Mouse (Mus musculus): ENCODE results near the gene Olfr1090. TPM values are rescaled to one million over a fixed set of nuclear protein-coding genes. Genes with fewer than 3 reads are reported as not detected.

Gene Olfr1090
- polyA plus RNA-seq (2012; rRNA removed), result not detected in 2 replicates

DNA sequence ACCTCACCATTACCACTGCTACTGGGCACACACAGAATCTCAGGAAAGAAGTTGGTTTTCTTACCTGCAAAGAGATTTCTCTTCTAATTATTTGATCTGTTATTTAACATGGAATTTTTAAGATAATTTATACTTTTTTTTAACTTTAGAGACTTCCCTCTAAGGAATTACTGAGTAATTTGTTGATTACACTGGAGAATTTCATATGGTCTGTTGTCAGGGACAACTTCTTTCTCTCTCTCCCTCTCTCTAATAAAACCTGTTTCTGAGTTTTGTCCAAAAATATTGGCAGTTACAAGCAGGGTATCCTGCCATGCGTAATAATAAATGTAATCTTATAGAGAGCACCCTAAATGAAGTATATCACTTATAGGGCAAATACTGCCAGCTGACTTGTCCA lies at the start of gene Olfr1090:
TSS of gene Olfr1090 (minus strand) at position 101 of the 400 bp plus-strand sequence.
- no peak within 1 kb of the TSS for H3K27ac ChIP-seq (ENCODE audit: insufficient read depth, low read length)
- DNase-seq (ENCODE audit: low read depth in 1 of 2, low spot score in 2 of 2), result no peak
- no peaks in the 10 kb centered on the region for H3K36me3 ChIP-seq (ENCODE audit: control insufficient read depth, insufficient read depth, low read length)
- no peaks in the 10 kb centered on the region for H3K4me1 ChIP-seq (ENCODE audit: control insufficient read depth, insufficient read depth, insufficient read length)
- H3K4me3 ChIP-seq (ENCODE audit: extremely low read depth, insufficient read depth, insufficient read length), result no peak within 1 kb of the TSS
- 97% methylated on average over 1 of the region's 1 CpGs for WGBS
- no peaks in the 10 kb centered on the region for H3K27me3 ChIP-seq (ENCODE audit: control insufficient read depth, insufficient read depth, low read length)
- TF ChIP-seq POLR2A (IDR thresholded peaks at IDR 0.05; ENCODE audit: low read depth, low read length) (no peak), CTCF (IDR thresholded peaks at IDR 0.05; ENCODE audit: extremely low read depth, insufficient read depth, insufficient read length, insufficient replicate concordance) (no peak)

DNA sequence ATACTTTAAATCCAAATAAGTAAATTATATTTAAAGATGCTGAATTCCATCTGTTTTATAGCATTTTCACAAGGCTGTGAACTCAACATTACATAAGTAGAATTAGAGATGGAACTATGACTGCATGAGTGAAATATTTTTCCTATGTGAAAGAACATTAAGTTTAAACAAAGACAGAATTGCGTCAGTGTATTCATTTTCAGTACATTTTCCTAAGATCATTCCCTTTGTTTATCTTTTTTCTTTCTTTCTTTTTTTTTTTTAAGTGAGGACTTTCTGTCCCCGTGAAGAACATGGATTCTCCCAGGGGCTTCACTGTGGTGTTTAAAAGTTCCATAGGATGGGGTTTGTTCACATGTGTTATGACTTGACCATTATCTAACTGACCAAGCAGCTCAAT lies 23.4 kb upstream of the Olfr1090 start, which contains the start of gene Olfr1093:
TSS of gene Olfr1093 (plus strand) at position 301 of the 400 bp plus-strand sequence.
- TF ChIP-seq CTCF (IDR thresholded peaks at IDR 0.05; ENCODE audit: extremely low read depth, insufficient read depth, insufficient read length, insufficient replicate concordance) (no peak), POLR2A (IDR thresholded peaks at IDR 0.05; ENCODE audit: low read depth, low read length) (no peak)
- H3K27me3 ChIP-seq (ENCODE audit: control insufficient read depth, insufficient read depth, low read length), result no peaks in the 10 kb centered on the region
- no peaks in the 10 kb centered on the region for H3K4me1 ChIP-seq (ENCODE audit: control insufficient read depth, insufficient read depth, insufficient read length)
- H3K27ac ChIP-seq (ENCODE audit: insufficient read depth, low read length), result no peak within 1 kb of the TSS
- no peaks in the 10 kb centered on the region for H3K36me3 ChIP-seq (ENCODE audit: control insufficient read depth, insufficient read depth, low read length)
- no peak within 1 kb of the TSS for H3K4me3 ChIP-seq (ENCODE audit: extremely low read depth, insufficient read depth, insufficient read length)
- DNase-seq (ENCODE audit: low read depth in 1 of 2, low spot score in 2 of 2), result no peak
- 80% methylated on average over 2 of the region's 2 CpGs for WGBS

DNA sequence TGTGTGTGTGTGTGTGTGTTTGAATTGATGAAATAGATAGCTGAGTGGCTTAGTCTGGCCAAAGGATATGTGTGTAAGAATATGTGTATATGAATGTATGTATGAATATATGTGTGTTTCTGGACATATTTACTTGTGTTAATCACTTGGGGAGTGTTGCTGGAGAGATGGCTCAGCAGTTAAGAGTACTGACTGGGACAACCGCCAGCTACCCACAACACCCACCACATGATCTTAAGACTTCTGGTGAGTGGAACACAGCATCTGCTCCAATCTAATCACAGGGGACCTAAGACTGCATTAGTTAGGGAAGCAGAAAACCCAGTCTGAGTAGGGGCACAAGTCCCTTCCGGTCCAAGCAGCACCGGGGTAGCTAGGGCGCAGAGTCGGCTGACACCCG lies 2.3 kb upstream of the Olfr1090 start:
- 98% methylated on average over 6 of the region's 6 CpGs for WGBS
- Histone ChIP-seq H3K4me1 (ENCODE audit: control insufficient read depth, insufficient read depth, insufficient read length) (no peaks in the 10 kb centered on the region), H3K36me3 (ENCODE audit: control insufficient read depth, insufficient read depth, low read length) (no peaks in the 10 kb centered on the region), H3K4me3 (ENCODE audit: extremely low read depth, insufficient read depth, insufficient read length) (no peak overlapping the region), H3K27ac (ENCODE audit: insufficient read depth, low read length) (no peak overlapping the region), H3K27me3 (ENCODE audit: control insufficient read depth, insufficient read depth, low read length) (no peaks in the 10 kb centered on the region)
- no peak for DNase-seq (ENCODE audit: low read depth in 1 of 2, low spot score in 2 of 2)
- TF ChIP-seq POLR2A (IDR thresholded peaks at IDR 0.05; ENCODE audit: low read depth, low read length) (no peak), CTCF (IDR thresholded peaks at IDR 0.05; ENCODE audit: extremely low read depth, insufficient read depth, insufficient read length, insufficient replicate concordance) (no peak)

DNA sequence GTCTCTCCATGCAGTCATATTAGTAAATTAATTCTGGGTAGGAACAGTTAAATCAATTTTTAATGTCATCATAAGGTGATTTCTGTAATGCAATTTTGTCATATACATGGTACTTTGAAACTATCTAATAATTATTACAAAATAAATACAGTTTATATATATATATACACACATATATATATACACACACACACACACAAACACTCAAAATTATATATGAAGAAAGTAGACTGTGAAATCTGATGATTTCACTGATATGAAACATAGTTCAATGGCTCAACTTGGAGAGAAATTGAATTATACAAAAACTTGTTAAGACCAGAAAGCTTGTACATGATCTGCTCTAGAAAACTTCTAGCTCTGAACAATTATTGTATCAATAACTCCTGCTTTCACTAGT lies 25.2 kb downstream of the Olfr1090 start, which contains the start of gene Olfr1089:
TSS of gene Olfr1089 (minus strand) at position 101 of the 400 bp plus-strand sequence.
- TF ChIP-seq CTCF (IDR thresholded peaks at IDR 0.05; ENCODE audit: extremely low read depth, insufficient read depth, insufficient read length, insufficient replicate concordance), result no peak
- TF ChIP-seq POLR2A (IDR thresholded peaks at IDR 0.05; ENCODE audit: low read depth, low read length), result no peak
- Histone ChIP-seq H3K27me3 (ENCODE audit: control insufficient read depth, insufficient read depth, low read length) (no peaks in the 10 kb centered on the region), H3K4me1 (ENCODE audit: control insufficient read depth, insufficient read depth, insufficient read length) (no peaks in the 10 kb centered on the region), H3K4me3 (ENCODE audit: extremely low read depth, insufficient read depth, insufficient read length) (no peak within 1 kb of the TSS), H3K27ac (ENCODE audit: insufficient read depth, low read length) (no peak within 1 kb of the TSS), H3K36me3 (ENCODE audit: control insufficient read depth, insufficient read depth, low read length) (no peaks in the 10 kb centered on the region)
- no peak for DNase-seq (ENCODE audit: low read depth in 1 of 2, low spot score in 2 of 2)

Other genes with a start within 250 kb of the Olfr1090 start
- gene Olfr1079, start 216.5 kb downstream of the Olfr1090 start, polyA plus RNA-seq (2012; rRNA removed), result not detected in 2 replicates
- not detected in 2 replicates for gene Olfr1080, start 200.8 kb downstream of the Olfr1090 start, polyA plus RNA-seq (2012; rRNA removed)
- not detected in 2 replicates for gene Olfr1082, start 160.0 kb downstream of the Olfr1090 start, polyA plus RNA-seq (2012; rRNA removed)
- not detected in 2 replicates for gene Olfr1084, start 119.3 kb downstream of the Olfr1090 start, polyA plus RNA-seq (2012; rRNA removed)
- gene Olfr1085, start 97.0 kb downstream of the Olfr1090 start, polyA plus RNA-seq (2012; rRNA removed), result not detected in 2 replicates
- not detected in 2 replicates for gene Olfr1086, start 78.9 kb downstream of the Olfr1090 start, polyA plus RNA-seq (2012; rRNA removed)
- gene Olfr1087, start 60.6 kb downstream of the Olfr1090 start, polyA plus RNA-seq (2012; rRNA removed), result not detected in 2 replicates
- gene Olfr1089, start 25.3 kb downstream of the Olfr1090 start, polyA plus RNA-seq (2012; rRNA removed), result not detected in 2 replicates
- not detected in 2 replicates for gene Olfr1093, start 23.5 kb upstream of the Olfr1090 start, polyA plus RNA-seq (2012; rRNA removed)
- not detected in 2 replicates for gene Olfr141, start 51.0 kb upstream of the Olfr1090 start, polyA plus RNA-seq (2012; rRNA removed)
- gene Olfr1094, start 65.7 kb upstream of the Olfr1090 start, polyA plus RNA-seq (2012; rRNA removed), result not detected in 2 replicates
- gene Olfr1095, start 92.7 kb upstream of the Olfr1090 start, polyA plus RNA-seq (2012; rRNA removed), result not detected in 2 replicates
- not detected in 2 replicates for gene Gm13723, start 115.8 kb upstream of the Olfr1090 start, polyA plus RNA-seq (2012; rRNA removed)
- not detected in 2 replicates for gene Olfr1097, start 133.2 kb upstream of the Olfr1090 start, polyA plus RNA-seq (2012; rRNA removed)
- gene Olfr1098, start 165.6 kb upstream of the Olfr1090 start, polyA plus RNA-seq (2012; rRNA removed), result not detected in 2 replicates
- gene Olfr1099, start 201.7 kb upstream of the Olfr1090 start, polyA plus RNA-seq (2012; rRNA removed), result not detected in 2 replicates
- not detected in 2 replicates for gene Olfr1100, start 221.0 kb upstream of the Olfr1090 start, polyA plus RNA-seq (2012; rRNA removed)
- gene Olfr1101, start 232.2 kb upstream of the Olfr1090 start, polyA plus RNA-seq (2012; rRNA removed), result not detected in 2 replicates
- not detected in 2 replicates for gene Olfr1102, start 239.4 kb upstream of the Olfr1090 start, polyA plus RNA-seq (2012; rRNA removed)

Measured in spleen, adult 2 months (tissue).